Mouse (Mus musculus): ENCODE results near the gene Prickle2.

DNA sequence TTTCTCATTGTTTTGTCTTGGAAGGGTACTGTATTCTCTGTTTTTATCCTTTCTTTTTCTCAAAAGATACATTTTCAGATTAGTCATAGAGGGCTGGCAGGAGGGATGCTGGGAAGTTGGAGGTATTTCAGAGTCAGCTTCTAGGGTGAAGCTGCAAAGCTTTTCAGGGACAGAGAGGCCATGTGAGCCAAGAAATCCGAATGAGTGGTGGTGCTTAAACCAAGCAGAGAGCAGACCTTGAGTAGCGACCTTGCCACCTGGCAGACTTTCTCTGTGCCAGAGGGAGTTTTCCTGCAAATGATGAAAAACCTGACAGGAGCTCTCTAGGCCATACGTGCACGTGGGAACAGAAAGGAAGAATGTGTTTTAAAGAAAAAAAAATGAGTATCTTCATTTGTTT, 130.7 kb downstream of the Prickle2 start:
- TF ChIP-seq CTCF (IDR thresholded peaks at IDR 0.05; ENCODE audit: extremely low read depth, insufficient read depth, insufficient read length, insufficient replicate concordance) (no peak), POLR2A (IDR thresholded peaks at IDR 0.05; ENCODE audit: low read depth, low read length) (no peak)

Data from spleen, adult 2 months (tissue).